Mouse (Mus musculus) hindbrain, embryonic 14.5 days (tissue): Measurements from ENCODE around the gene Slc35e3. TPM values are rescaled to one million over a fixed set of nuclear protein-coding genes. Genes with fewer than 3 reads are reported as not detected.

Experiments used
- ATAC-seq: fragments of 200-750 bp; cut with Nextera tagmentation; 2 replicates; pipeline ENCODE4 v1.8.0; 2017; ENCODE audit warnings: moderate number of reproducible peaks, mild to moderate bottlenecking, moderate TSS enrichment, moderate library complexity; ENCODE audit not compliant: low FRiP score
- DNase-seq: peaks from one replicate; pipeline ENCODE4 v3.0.0-alpha.2; 2015; ENCODE audit warnings: low spot score
- H3K27ac ChIP-seq: fragments of 300-500 bp; sonication (generic); 2 replicates; pipeline ENCODE4 v1.5.1; 2014; ENCODE audit warnings: mild to moderate bottlenecking, moderate library complexity
- H3K27me3 ChIP-seq: fragments of 300-500 bp; sonication (generic); 2 replicates; pipeline ENCODE4 v1.6.1; 2014; ENCODE audit warnings: mild to moderate bottlenecking, low read length, mixed read lengths; ENCODE audit not compliant: control insufficient read depth, insufficient read depth
- H3K36me3 ChIP-seq: fragments of 300-500 bp; sonication (generic); replicated peaks from 2 replicates; pipeline ENCODE4 v1.6.1; 2014; ENCODE audit not compliant: control insufficient read depth, insufficient read depth
- H3K4me1 ChIP-seq: fragments of 300-500 bp; sonication (generic); replicated peaks from 2 replicates; pipeline ENCODE4 v1.6.1; 2014; ENCODE audit warnings: antibody characterized with exemption, low read length, mixed read lengths; ENCODE audit not compliant: control insufficient read depth, insufficient read depth
- H3K4me2 ChIP-seq: fragments of 300-500 bp; sonication (generic); replicated peaks from 2 replicates; pipeline ENCODE4 v1.6.1; 2014; ENCODE audit warnings: mild to moderate bottlenecking, moderate library complexity
- H3K4me3 ChIP-seq: fragments of 300-500 bp; sonication (generic); replicated peaks from 2 replicates; pipeline ENCODE4 v1.5.1; 2014; ENCODE audit warnings: mild to moderate bottlenecking, low read length
- H3K9ac ChIP-seq: fragments of 300-500 bp; sonication (generic); 2 replicates; pipeline ENCODE4 v1.6.1; 2014
- H3K9me3 ChIP-seq: fragments of 300-500 bp; sonication (generic); 2 replicates; pipeline ENCODE4 v1.6.1; 2016; ENCODE audit warnings: low read length; ENCODE audit not compliant: control insufficient read depth
- WGBS: fragments of 180-500 bp; shearing (Covaris S2); extraction: QIAGEN DNeasy Blood & Tissue Kit; methylation state at CpG from one replicate; pipeline ENCODE4 v1.1.7; 2014; 5-methylcytosine and 5-hydroxymethylcytosine counted together
- polyA plus RNA-seq: library from polyadenylated mRNA; unstranded; fragments of >200 nt; fragmentation: Nextera tagmentation; extraction: Ambion mirVana; gene quantifications from 2 replicates; pipeline ENCODE4 v1.2.1, GENCODE M21; 2014

Gene Slc35e3
- polyA plus RNA-seq, 1 experiment from 2014 or later: 24.8 TPM

GRCm38 (mm10) chr10:117764598-117764997 is 18.4 kb upstream of the Slc35e3 start:
- H3K36me3 ChIP-seq: peaks cover 89% of the 10 kb centered on the region
- no peak for DNase-seq
- no peak overlapping the region for H3K27ac ChIP-seq
- H3K4me2 ChIP-seq: no peak overlapping the region
- WGBS: 83% methylated on average over 6 of the region's 6 CpGs
- no peak overlapping the region for H3K4me3 ChIP-seq
- no peaks in the 10 kb centered on the region for H3K9me3 ChIP-seq
- ATAC-seq: no peak
- H3K27me3 ChIP-seq: no peaks in the 10 kb centered on the region
- H3K4me1 ChIP-seq: no peaks in the 10 kb centered on the region
- H3K9ac ChIP-seq: no peak overlapping the region

- H3K36me3 ChIP-seq: peaks cover 96% of the 10 kb centered on the region
- WGBS: 97% methylated on average over 16 of the region's 16 CpGs
- DNase-seq: no peak
These were observed 17.5 kb upstream of the Slc35e3 start for GRCm38 (mm10) chr10:117763588-117764190.

GRCm38 (mm10) chr10:117762966-117763365 is 16.8 kb upstream of the Slc35e3 start:
- Histone ChIP-seq H3K27me3 (no peaks in the 10 kb centered on the region), H3K4me3 (no peak overlapping the region), H3K36me3 (peaks cover 97% of the 10 kb centered on the region), H3K4me2 (no peak overlapping the region), H3K9ac (no peak overlapping the region), H3K9me3 (no peaks in the 10 kb centered on the region), H3K4me1 (no peaks in the 10 kb centered on the region), H3K27ac (no peak overlapping the region)
- DNase-seq: no peak
- no peak for ATAC-seq
- WGBS: 97% methylated on average over 12 of the region's 12 CpGs

More at GRCm38 (mm10) chr10:117763588-117764190, 17.5 kb upstream of the Slc35e3 start:
- H3K4me3 ChIP-seq: no peak overlapping the region
- no peaks in the 10 kb centered on the region for H3K4me1 ChIP-seq
- no peak overlapping the region for H3K9ac ChIP-seq
- no peak overlapping the region for H3K27ac ChIP-seq
- H3K9me3 ChIP-seq: no peaks in the 10 kb centered on the region
- H3K27me3 ChIP-seq: no peaks in the 10 kb centered on the region
- ATAC-seq: no peak
- no peak overlapping the region for H3K4me2 ChIP-seq

- Histone ChIP-seq H3K36me3 (peaks cover 97% of the 10 kb centered on the region), H3K4me3 (no peak overlapping the region), H3K4me1 (no peaks in the 10 kb centered on the region), H3K9me3 (no peaks in the 10 kb centered on the region), H3K27ac (no peak overlapping the region), H3K9ac (no peak overlapping the region), H3K4me2 (no peak overlapping the region), H3K27me3 (no peaks in the 10 kb centered on the region)
- DNase-seq: no peak
- no peak for ATAC-seq
- 92% methylated on average over 2 of the region's 2 CpGs for WGBS
These were observed 16.2 kb upstream of the Slc35e3 start for GRCm38 (mm10) chr10:117762281-117762830.

- Histone ChIP-seq H3K9ac (no peak overlapping the region), H3K9me3 (no peaks in the 10 kb centered on the region), H3K36me3 (peaks cover 97% of the 10 kb centered on the region), H3K4me2 (no peak overlapping the region), H3K27me3 (no peaks in the 10 kb centered on the region), H3K4me3 (no peak overlapping the region), H3K27ac (no peak overlapping the region), H3K4me1 (no peaks in the 10 kb centered on the region)
- WGBS: 91% methylated on average over 6 of the region's 6 CpGs
- no peak for ATAC-seq
- no peak for DNase-seq
These were observed 15.4 kb upstream of the Slc35e3 start for GRCm38 (mm10) chr10:117761551-117761950.

GRCm38 (mm10) chr10:117760831-117761335 is 14.7 kb upstream of the Slc35e3 start:
- no peak for ATAC-seq
- WGBS: 96% methylated on average over 9 of the region's 9 CpGs
- no peaks in the 10 kb centered on the region for H3K27me3 ChIP-seq
- H3K36me3 ChIP-seq: peaks cover 96% of the 10 kb centered on the region
- H3K9me3 ChIP-seq: no peaks in the 10 kb centered on the region
- H3K4me3 ChIP-seq: no peak overlapping the region
- H3K9ac ChIP-seq: no peak overlapping the region
- no peaks in the 10 kb centered on the region for H3K4me1 ChIP-seq
- H3K4me2 ChIP-seq: no peak overlapping the region
- H3K27ac ChIP-seq: no peak overlapping the region
- DNase-seq: no peak

- Histone ChIP-seq H3K4me1 (no peaks in the 10 kb centered on the region), H3K36me3 (peaks cover 96% of the 10 kb centered on the region), H3K27me3 (no peaks in the 10 kb centered on the region), H3K4me3 (no peak overlapping the region), H3K9me3 (no peaks in the 10 kb centered on the region), H3K4me2 (no peak overlapping the region), H3K27ac (no peak overlapping the region), H3K9ac (no peak overlapping the region)
- DNase-seq (no peak), ATAC-seq (no peak)
- WGBS: 97% methylated on average over 10 of the region's 10 CpGs
These were observed 13.9 kb upstream of the Slc35e3 start for GRCm38 (mm10) chr10:117759844-117760630.

GRCm38 (mm10) chr10:117758749-117759727 is 12.9 kb upstream of the Slc35e3 start:
- H3K4me2 ChIP-seq: no peak overlapping the region
- DNase-seq (no peak), ATAC-seq (no peak)
- WGBS: 89% methylated on average over 18 of the region's 18 CpGs
- no peak overlapping the region for H3K4me3 ChIP-seq
- H3K36me3 ChIP-seq: peaks cover 93% of the 10 kb centered on the region
- H3K27ac ChIP-seq: no peak overlapping the region
- H3K27me3 ChIP-seq: no peaks in the 10 kb centered on the region
- H3K9ac ChIP-seq: no peak overlapping the region
- no peaks in the 10 kb centered on the region for H3K4me1 ChIP-seq
- H3K9me3 ChIP-seq: no peaks in the 10 kb centered on the region
